Mouse (Mus musculus) ES-E14 (cell line): ENCODE measurements at regions not wholly inside any gene's neighbourhood (a gene's known extent, or its start where the extent isn't known, plus 50 kb on each side); places are given as distances from the start of the nearest gene placed in this dataset.

ENCODE experiments used
- CHD2 ChIP-seq: IDR thresholded peaks from 2 replicates; pipeline ENCODE4 v1.6.1; 2014; ENCODE audit warnings: mild to moderate bottlenecking, low read depth, low read length, inconsistent platforms
- HCFC1 ChIP-seq: IDR thresholded peaks from 2 replicates; pipeline ENCODE4 v1.6.1; 2012; ENCODE audit warnings: low read length, inconsistent platforms, borderline replicate concordance; ENCODE audit not compliant: insufficient read depth
- MAFK ChIP-seq: IDR thresholded peaks from 2 replicates; pipeline ENCODE4 v1.6.1; 2014; ENCODE audit warnings: mild to moderate bottlenecking, low read depth, low read length, inconsistent platforms; ENCODE audit not compliant: insufficient read depth
- ZC3H11A ChIP-seq: IDR thresholded peaks from 2 replicates; pipeline ENCODE4 v1.6.1; 2012; ENCODE audit warnings: low read depth, mild to moderate bottlenecking, inconsistent platforms, low read length, borderline replicate concordance
- ZNF384 ChIP-seq: IDR thresholded peaks from 2 replicates; pipeline ENCODE4 v1.6.1; 2012; ENCODE audit warnings: low read depth, low read length, inconsistent platforms

- TF ChIP-seq MAFK = no peak
- no peak for TF ChIP-seq ZC3H11A
- no peak for TF ChIP-seq ZNF384
- TF ChIP-seq HCFC1 = no peak
- no peak for TF ChIP-seq CHD2
Observed at GRCm38 (mm10) chr11:31740409-31740808, 68.7 kb upstream of the Bod1 start.
